Mouse (Mus musculus): Measurements from ENCODE around the gene Tgif1.

The Tgif1 gene

DNA sequence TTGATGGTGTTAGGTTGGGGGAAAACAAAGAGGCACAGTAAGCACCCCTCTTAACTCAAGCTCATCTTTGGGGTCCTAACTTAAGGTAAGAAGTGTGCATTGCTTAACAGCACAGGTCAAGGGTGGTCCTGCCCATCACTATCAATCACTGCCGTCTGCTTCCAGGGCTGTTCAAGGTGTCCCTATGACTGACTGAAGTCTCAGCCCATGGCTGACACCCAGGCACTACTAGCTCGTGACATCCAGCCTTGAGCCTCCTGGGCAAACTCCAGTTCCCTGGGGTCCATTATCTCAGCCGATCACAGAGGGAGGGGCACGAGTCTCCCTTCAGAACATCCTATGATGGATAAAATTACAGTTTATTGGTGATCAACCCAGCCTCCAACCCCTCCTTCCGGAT, 12.7 kb upstream of the Tgif1 start:
- no peak for DNase-seq (ENCODE audit: low spot score)

DNA sequence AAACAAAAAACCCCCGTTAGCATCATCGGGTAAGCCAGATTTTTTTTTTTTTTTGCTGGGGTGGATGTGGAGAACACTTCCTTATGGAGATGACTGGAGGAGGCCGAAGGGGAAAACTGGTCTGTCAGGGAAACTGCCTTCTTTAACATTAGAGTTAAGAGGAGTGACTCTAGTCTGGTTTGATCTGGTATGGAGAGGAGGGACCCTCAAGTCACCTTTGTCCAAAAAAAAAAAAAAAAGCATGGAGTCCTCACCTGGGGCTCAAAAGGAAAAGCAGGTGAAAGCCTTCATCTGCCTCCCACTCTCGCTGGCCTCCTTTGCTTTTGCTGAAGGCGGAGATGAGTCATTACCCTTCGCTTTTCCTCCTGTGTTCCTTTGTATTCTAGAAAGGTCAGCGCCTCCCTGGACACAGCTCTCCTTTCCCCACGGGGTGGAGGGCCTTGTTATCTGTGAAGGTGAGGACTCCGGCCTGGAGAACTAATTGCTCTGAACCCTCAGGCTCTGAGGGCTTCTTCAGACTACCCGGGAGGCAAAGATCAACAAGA, 11.8 kb upstream of the Tgif1 start:
- no peak for DNase-seq (ENCODE audit: low spot score)

DNA sequence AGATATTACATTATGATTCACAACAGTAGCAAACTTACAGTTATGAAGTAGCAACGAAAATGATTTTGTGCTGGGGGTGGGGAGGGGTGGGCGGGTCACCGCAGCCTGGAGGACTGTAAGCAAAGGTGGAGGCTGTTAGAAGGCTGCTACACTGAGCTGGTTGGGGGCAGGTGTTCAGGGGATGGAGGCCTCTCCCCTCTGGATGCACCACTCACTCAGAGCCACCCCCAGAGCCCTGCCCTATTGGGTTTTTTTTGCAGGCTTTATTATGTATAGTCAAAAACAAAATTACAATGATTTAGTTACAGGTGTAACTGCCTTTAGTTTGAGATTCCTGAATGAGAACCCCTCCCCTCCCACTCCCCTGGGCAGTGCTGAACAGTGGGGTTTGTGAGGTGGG, 11.3 kb upstream of the Tgif1 start:
- no peak for DNase-seq (ENCODE audit: low spot score)

DNA sequence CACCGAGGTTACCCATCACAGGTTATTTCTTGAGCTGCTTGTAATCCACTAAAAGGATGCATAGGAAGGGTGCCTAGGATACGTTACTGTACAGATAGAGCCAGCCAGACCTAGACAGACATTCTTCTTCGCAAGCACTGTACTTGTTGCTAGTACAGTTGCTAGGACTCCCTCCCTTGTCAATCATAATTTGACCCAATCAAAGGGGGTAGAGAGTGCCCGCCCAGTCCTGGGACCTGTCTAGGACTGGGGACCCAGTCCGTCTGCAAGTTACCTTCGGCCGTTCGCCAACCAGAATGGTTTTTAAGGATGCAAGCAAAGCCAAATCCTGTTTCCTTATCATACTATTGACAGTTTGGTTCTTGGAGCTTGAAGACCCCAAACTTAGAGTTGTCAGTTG, 10.8 kb upstream of the Tgif1 start:
- no peak for DNase-seq (ENCODE audit: low spot score)

DNA sequence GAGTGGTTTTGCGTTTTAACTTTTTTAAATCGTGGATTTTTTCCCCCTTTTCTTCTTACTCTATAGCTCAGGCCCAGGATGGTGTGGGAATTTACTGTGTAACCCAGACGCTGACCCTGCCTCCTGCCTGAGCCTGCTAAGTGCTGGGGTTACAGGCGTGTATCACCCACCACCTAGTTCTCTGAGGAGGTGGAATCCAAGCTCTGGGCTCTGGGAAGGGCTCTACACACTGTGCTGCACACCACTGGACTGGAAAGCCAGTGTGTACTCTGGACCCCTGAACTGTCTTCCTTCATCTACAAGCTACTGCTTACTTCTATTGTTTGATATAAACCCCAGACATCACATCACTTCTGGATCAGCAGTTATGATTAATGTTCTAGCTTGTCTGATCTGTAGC, 5.5 kb upstream of the Tgif1 start:
- DNase-seq (ENCODE audit: low spot score) = no peak

DNA sequence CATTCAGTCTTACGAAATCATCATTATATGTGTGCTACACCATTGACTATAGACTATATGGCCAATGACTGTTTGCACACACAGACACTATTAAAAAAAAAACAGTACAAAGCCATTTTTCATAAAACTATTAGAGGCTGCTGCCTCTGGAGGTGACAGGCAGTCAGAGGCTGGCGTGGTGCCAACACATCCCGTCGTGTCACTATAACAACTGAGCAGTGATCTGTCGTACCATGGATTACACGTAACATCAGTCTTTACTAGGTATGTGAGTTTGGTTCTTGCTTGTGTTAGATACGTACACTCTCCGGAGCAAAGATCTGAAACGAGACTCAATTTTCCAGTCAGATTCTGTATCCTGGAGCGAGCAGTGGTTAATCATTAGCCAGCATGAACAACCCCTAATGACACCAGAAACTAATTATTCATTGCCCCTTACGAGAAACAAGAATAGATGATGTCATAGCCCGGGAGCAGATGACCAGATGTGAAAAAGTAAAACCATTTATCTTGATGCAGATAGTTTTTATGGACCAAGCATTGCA, 3.6 kb upstream of the Tgif1 start:
- no peak for DNase-seq (ENCODE audit: low spot score)

DNA sequence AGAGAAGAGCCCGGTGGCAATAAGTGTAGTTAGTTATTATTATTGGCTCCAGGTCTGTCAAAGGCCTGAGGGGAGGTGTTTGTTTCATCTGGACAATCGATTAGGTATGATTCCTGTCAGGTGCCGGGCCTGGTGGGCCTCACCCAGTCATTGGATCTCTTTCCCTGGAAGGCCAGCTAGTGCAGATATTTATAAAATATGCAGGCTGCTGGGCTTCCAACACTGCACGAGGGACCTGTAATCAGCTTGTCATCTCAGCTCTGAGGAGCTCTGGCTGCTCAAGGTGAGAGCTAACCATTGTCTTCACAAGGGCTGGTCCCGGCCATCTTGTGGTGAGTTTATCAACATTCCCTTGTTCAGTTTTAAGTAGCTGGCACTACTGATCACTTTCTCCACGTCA, 675 bp upstream of the Tgif1 start:
- no peak for DNase-seq (ENCODE audit: low spot score)

DNA sequence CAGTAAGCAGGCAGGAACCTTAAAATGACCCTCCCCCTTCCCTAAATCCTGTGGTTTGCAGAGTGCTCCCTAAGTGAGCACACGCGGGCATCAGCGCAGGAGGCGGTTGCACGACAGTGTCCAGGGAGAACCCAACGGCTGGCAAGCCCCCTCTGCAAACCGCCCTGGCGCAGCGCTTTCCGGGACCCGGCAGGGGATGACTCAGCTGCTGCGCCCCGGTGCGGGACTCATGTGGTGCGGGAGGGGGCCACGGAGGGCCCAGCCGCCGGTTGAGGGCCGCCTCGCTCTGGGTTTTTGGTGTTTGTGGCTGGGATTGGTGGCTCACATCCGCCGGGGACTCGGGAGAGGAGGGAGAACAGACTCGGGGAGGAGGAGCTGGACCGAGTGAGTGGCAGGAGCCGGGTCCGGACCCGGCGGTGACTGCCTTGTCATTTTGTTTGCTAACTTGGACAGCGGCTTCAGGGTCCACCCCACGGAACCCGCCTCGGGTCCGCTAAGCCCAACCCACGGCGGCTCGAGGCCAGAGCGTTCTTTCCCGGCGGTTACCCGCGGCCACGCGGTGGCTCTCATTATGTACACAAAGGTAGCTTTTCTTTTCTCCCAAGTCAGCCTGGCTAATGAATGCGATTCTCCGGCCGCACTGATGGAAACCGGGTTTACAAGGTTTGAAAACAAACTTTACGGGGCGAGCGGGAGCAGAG, 510 bp downstream of the Tgif1 start:
- no peak for DNase-seq (ENCODE audit: low spot score)

DNA sequence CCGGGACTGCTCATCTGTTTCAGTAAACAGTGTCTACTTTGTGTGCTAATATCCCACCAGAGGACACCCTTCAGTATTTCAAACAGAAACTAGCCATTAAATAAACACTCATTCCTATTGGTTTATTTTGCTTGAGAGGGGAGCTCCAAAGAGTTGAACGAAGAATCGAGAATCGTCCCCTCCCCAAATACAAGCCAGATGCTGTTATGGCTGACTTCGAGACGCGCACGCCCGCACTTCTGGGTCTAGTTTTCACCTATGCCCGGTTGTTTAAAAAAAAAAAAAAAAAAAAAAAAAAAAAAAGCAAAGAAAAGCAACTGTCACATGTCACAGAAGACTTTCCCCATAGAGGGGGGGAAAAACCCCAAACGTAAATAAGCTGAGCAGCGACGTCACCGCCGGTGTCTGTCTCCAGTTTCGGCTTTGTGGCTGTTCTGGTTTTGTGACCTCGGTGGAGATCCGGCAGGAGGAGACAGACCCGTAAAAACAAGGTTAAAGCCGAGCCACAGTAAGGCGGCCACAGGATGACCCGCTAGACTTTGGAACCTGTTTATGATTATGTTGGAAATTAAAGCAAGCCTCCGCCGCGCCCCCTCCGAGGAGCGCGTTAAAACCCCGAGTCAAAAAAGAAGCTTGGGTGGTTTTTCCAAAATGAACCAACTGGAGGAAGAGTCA, 1.2 kb downstream of the Tgif1 start:
- DNase-seq (ENCODE audit: low spot score) = no peak

DNA sequence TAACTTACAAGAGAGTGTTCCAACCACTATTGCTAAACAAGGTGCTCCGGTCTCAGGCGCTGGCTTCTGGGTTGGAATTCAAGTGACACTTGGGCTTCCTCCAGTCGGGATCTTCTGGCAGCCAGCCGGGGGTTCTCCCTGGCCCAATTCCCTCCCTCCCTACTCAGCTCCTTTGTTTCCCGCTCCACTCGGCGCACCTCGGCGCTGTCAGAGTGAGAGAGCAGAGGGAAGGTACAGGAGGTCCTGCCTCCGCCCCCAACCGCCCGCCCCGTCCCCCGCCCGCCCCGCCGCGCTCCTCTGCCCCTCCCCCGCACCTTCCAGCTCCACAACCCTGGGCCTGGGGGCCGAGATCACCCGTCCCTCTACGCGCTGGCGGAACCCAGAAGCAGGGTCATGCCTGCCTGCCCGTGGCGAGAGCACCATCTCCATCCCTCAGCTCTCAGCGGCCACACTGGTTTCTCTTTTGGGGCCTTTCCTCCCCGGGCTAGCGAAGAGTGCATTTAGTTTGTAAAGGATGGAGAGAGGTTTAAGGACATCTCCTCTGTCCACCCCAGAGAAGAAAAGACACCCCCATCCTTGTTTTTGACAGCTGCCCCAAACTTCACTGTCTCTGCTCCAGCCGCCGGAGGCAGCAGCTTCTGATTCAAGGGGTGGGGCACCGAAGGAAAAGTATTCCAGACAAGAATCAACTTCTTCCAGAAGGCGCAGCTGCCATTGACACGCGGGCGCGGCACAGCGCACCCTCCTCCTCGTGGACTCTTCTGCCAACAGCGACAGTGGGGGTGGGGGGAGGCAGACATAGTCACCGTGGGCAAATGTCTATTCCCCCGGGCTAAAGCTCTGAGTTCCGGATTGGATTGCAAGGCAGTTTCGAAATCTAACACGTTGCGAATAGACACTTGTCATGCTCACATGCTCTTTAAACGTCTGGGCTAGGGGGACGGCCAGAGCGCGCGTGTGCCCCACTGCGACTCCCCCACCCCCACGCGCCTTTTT, 2.1 kb downstream of the Tgif1 start:
- DNase-seq (ENCODE audit: low spot score) = no peak

DNA sequence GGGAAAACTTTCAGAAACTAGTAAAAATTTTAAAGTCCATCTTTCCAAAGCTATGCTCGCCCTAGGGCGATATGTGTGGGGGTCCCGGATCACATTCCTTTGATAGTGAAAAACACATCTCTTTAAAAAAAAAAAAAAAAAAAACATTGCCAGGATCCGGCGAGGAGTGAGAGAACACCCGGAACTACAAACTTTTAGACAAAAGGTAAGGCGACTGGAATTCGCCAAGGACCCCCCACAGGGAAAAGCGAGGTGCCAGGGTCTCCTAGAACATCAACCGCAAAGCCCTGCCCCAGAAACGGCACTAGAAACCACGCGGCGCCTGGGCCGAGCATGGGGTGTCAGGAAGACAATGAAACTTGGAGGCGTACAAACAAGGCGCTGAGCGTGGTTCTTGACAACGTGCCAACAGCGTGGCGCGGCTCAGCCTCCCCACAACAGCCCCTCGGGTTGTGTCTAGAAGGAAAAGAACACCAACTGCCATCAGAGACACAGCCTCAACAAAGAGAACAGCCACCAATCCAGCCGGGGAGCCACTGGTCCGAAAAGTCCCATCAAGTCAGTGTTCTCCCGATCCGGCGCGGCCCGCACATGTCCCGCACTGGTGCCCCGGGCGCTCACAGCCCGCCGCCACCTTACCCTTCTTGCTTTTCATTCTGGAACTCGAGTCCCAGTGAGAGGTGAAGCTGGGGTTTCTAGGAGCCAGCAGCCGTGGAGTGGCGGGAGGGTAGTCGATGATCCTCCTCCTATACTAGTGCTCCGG, 2.9 kb downstream of the Tgif1 start:
- DNase-seq (ENCODE audit: low spot score) = no peak

DNA sequence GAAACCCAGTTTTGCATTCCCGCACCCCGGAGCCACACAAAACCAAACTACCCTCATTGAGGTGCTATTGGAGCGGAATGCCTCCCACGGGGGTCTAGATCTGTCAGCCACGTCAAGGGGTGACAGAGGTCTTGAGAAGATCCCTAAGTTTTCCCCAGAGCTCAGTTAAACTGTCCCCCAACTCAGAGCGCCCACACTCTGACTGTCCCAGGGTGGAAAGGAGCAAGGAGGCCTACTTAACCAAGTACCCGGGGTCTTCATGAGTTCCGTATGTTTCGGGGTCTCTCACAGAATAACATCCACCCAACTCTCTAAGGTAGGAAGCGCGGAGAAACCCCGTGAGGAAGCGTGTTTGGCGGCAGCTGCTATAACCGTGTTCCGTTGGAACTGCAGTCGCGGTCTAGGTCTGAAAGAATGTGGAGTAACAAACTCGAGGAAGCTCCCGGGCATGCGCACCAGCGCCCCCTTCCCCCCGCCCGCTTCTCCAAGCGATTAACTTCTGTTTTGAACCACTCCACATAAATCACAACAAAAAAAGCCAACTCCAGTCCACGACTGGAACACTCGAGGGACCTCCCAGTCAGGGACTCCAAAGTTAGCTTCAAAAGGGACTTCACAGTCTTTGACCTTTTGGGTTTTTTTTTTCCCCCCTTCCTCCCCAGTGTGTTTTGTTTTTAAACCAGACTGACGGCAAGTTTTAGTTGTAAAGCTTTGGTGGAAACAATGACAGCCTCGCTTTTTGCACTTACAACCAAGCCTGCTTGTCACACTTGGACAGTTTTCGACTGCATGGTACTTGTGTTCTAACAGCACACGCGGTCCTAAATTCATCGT, 3.7 kb downstream of the Tgif1 start:
- no peak for DNase-seq (ENCODE audit: low spot score)

DNA sequence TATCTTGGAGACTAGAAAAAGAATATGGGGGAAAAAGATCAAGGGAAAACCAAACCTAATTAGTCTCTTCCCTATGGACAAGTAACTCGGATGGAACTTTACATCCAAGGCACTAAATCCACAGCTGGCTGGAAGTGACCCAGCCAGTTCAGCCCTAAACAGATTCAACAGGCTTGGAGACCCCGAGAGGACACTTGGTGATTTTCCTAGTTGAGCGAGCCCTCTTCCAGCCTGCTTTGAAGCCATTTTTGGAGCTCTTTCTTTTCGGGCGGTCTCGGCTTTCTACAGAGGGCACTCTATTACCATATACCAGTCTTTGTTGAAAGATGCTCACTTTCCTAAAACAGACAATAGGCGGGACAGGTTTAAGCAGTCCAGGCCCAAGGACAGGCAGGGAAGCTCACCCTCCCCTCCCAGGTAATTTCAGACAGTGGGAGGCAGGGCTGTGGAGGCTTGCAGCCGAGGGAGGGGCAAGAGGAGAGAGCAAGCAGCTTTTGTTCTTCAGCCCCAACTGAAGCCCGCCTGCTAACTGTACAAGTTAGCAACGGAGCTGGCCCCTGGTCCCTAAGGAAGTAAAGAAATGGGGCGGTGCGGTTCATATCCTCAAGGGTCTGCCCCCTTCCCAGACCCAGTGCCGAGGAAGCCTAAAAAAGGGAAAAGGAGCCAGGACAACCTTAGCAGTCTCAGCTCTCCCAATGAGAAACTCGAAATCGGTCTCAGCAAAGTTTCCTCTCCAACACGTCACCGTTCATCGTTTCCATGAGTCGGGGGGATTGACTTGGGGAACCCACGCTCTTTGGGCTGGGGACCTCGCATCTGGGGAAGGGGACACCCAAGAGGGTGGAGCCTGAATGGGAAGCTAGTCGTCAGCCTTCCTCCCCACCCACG, 4.6 kb downstream of the Tgif1 start:
- DNase-seq (ENCODE audit: low spot score) = no peak

DNA sequence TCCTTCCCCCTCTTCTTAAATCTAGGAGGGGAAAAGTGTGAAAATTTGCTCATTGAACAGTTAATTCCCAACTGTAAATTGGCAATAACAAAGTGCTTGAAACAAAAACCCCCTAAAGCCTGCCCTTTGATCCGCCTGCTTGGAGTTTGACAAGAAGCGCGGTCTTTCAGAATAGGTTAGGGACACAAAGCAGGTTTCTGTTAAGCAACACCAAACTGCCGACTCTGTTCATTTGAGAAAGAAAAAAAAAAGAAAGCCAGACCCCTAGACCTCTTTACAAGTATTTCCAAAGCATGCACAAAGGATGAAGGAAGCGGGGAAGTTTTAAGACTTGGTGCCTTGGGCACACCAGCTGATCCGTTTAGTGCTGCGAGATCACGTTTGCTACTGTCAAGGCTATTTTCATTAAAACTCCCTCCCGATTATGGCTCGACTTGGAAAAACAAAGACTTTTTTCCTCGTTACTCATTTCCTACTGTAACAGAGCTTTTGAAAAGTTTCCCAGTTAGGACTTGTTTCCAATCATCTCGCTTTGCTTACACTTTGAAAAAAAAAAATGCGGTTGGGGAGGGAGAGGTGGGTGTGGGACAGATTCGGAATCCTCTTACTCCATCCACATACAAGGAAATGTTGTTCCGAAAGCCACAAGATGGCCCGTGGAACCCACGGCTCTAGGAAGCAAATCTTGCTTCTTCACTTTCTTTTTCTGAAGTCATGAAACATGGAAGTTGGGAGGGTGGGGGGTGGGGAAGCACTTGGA, 5.4 kb downstream of the Tgif1 start:
- DNase-seq (ENCODE audit: low spot score) = no peak

DNA sequence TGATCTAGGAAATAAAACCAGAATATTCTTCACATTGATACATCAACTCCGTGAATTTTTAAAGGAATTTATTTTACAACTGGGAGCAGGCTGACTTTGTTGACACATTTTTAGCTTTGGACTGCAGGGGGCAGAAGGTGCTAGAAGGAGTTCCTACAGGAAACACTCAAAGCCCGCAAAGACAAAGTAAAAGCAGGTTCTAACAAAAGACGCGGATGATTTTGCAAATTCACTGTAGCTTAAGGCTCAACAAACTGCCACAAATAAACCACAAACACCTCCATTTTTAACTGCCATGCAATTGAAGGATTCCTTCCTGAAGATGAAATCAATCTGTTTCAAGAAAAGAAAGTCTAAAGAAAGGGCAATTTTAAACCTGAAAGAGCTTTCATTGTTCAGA, 6.3 kb downstream of the Tgif1 start:
- no peak for DNase-seq (ENCODE audit: low spot score)

DNA sequence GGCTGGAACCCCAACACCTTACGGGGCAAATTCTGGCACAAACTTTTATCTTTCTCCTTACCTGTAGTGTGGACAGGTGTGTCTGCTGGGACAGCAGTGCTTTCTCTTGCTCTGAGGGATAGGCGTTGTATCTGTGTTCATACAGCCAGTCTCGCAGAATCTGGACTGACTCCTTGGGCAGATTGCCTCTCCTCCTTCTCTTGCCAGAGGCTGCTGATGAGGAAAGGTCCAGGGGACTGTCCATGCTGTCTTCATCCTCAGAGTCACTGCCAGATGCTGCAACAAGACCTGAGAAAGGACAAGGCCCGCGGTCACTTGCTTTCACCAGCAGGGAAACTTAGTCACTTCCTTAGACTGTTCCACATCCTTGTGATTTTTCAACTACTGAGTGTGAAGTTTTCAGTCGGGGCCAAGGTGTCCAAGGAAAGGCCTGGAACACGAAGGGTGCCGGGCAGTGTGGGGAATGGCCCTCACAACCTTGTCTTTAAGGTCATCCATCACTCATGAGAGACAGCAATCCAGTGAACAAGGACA, 7.2 kb downstream of the Tgif1 start:
- no peak for DNase-seq (ENCODE audit: low spot score)

DNA sequence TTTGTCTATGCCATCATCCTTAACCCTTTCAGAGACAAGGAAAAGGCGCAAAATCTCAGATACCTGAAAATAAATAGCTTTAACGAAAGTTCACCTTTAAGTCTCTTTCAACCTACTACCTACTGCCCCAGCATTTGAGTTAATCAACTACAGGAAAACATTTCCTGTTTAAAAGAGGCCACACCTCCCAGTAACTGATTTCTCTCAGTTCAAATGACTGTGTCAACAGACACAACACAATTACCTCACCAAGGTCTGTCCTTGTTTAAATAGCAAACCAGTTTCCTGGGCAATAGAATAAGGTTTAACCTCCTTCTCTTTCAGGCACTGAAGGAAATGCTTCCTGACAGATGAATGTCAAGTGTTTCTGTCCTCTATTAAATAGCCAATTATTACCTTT, 7.8 kb downstream of the Tgif1 start:
- DNase-seq (ENCODE audit: low spot score) = no peak

DNA sequence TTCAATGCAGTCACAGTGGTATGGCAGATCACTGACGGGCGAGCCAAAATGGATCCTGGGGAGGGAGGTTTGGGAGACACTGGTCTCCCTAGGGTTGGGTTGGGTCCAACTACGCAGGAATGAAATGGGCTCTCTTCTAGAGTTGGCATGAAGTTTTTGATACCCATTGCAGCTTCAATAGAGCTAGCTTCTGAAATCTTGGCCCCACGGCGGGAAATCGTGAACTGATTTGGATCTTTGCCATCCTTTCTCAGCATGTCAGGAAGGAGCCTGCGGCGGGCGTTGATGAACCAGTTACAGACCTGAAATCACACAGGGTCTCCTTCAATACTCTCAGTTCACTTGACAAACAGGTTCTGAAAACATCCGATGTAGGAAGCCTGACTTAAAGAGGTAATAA, 8.4 kb downstream of the Tgif1 start:
- no peak for DNase-seq (ENCODE audit: low spot score)

DNA sequence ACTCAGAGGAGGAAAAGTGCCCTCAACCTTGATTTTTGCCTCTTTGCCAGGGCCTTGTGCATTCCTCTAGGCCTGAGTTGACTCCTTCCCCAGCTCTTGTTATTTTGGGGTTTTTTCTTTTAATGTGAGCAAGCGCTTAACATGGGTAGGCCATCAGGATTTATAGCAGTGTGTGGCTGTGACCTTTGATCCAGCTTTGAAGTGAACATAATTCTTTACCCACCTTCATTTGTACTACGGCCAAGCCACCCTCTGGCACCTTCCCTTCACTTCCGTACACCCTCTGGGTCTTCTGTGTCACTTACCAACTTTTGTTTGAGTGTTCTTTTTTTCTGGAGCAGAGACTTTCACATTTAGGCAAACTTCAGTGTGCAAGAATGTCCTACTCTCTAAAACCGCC, 10.1 kb downstream of the Tgif1 start:
- no peak for DNase-seq (ENCODE audit: low spot score)

Measured in left cerebral cortex, adult 11 months (tissue).